Mouse (Mus musculus): ENCODE measurements around the gene Gm44502.

Gm44502 gene

DNA sequence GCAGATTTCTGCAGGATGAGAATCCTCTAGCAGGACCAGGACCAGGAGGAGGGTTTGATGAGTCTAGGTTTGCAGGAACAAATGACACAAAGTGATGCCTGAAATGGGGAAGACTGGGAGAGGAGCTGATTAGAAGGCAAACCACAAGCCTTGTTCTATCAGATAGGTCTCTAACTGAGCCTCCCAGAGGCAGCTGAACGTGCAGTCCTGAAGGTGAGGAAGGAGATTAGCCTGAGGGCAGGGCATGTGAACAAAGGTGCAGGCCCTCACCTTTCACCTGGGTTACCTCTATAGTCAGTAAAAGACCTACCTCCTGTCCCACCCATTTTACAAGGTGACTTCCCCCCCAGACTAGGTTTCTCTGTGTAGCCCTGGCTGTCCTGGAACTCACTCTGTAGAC is 29.8 kb downstream of the Gm44502 start:
- no peak for DNase-seq (ENCODE audit: low spot score)

DNA sequence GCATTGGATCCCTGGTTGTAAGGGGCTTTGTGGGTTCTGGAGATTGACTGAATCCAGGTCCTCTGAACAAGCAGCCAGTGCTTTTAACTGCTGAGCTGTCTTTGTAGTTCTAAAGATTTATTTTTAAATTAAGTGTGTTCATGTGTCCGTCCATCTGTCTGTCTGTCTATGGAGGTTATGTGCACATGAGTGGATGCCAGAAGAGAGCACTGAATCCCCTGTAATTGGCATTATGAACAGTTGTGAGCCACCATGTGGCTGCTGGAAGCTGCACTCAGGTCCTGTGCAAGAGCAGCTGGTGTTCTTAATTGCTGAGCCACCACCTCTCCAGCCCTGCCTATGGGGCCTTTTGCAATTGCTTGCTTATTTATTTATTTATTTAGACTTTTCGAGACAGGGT is 31.4 kb downstream of the Gm44502 start:
- DNase-seq (ENCODE audit: low spot score), result no peak

DNA sequence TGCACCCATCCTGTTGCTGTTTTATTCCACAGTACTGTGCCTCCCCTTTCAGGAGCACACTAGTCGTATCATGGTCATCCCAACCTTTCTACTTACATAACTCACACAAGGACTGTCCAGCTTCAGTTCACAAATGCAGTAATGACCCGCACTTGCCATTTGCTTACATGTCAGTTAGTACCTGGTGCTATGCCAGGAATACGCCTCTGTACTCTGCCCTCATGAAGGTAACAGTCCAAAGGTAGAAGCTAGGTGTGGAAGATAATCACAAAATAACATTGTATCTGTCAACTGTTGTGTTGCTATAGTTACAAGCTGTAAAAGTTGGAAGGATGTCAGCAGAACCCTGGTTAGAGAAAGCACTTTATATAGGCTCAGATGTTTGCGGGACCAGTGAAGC is 32.6 kb downstream of the Gm44502 start:
- no peak for DNase-seq (ENCODE audit: low spot score)

DNA sequence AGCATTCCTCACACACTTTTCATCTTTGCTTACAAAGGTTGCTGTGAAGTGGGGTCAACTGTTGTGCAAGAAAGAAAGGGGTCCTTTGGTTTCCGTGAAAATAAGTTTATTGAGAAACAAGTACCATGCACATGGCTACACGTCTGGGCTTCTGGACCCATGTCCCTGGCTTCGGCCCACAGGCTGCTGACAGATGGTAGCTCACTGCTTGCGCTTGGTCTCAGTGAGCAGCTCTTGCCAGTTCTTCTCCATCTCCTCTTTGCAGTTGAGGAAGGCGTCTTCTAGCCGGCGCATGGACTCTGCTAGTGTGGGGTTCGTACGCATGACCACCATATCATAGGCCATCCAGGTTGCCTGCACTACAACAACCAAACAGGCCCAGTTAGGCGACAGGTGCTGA is 39.4 kb downstream of the Gm44502 start:
- DNase-seq (ENCODE audit: low spot score), result no peak

DNA sequence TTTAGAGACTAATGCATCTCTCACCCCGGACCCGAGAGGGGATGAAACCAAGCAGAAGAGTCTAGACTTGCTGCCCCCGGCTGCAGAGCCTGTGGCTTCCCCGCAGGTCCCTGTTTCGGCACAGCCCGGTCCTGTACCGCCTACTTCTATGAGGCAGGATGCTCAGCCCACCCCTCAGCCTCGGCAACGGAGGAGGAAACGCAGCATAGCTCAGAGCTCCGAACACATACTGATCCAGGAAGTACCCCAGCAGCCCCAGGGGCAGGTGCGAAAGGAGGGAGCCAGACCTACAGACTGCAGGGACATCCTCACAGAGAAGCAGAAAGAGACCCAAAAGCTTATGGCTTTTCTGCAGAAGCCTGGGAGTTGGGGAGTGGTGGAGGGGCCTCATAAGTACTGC is 42.4 kb downstream of the Gm44502 start:
- no peak for DNase-seq (ENCODE audit: low spot score)

DNA sequence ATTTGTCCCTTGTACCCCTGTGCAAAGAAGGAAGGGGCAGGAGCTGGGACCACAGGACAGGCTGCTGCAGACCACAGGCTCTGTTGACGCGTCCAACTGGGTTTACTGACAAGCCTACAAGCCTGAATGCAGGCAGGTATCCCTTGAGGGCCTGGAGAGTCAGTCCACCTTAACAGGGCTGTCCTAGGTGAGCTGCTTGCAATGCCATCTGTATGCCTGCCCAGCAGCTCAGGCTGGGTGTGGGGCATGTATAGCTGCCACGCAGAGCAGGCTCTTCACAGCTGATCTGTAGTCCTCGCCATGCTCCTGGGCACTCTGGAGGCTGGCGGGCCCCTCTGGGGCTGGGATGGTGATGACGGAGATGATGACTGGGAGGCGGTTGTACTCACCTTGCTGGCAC is 44.9 kb downstream of the Gm44502 start, which contains the start of gene Klhdc7b:
Klhdc7b (plus strand) TSS at position 301 of the 400 bp plus-strand sequence.
- DNase-seq (ENCODE audit: low spot score), result no peak

DNA sequence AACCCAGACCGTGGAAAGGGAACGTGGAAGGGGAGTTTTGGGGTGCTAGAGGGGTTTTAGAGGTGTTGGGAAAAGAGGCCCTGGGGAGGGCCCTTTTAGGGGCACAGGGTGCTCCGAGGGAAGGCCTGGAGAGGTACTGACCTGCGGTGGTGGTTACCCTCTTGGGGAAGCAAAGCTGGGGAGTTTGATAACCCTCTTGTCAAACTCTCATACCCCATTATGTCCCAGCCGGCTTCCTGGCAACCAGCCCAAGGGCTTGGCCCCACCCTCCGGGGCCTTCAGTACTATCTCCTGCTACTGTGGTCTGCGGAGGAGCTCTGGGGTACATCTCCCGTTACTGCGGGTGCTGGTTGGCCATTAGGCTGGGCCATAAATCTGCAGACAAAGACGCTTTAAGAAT is 50.1 kb downstream of the Gm44502 start:
- DNase-seq (ENCODE audit: low spot score), result no peak

DNA sequence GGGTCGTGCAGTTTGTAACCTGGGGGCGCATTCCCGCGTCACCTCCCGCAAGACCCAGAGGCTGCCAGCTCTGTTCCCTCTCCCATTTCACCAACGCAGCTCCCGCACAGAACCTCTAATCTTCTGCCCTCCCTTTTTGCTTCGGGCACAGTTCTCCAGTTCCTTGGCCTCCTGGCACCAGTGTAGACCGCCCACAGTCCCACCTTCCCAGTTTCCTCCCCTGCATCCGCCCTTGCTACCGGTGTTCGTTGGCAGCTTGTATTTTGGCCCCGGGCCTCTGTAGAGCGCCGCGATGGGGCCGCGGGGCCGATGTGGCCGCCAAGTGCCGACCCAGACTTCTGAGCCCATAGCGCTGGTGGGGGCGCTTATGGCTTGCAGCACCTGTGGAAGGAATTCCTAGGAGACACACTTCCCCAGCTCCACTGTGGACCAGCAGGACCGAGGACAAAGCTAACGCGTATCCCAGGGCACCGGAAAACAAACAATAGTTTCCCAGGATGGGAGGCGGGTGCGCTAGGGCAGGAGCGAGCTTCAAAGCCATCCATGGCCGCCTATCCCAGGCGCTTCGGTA is 50.6 kb downstream of the Gm44502 start, which contains the start of gene Odf3b:
Odf3b (minus strand) TSS at position 452 of the 571 bp plus-strand sequence.
- no peak for DNase-seq (ENCODE audit: low spot score)

DNA sequence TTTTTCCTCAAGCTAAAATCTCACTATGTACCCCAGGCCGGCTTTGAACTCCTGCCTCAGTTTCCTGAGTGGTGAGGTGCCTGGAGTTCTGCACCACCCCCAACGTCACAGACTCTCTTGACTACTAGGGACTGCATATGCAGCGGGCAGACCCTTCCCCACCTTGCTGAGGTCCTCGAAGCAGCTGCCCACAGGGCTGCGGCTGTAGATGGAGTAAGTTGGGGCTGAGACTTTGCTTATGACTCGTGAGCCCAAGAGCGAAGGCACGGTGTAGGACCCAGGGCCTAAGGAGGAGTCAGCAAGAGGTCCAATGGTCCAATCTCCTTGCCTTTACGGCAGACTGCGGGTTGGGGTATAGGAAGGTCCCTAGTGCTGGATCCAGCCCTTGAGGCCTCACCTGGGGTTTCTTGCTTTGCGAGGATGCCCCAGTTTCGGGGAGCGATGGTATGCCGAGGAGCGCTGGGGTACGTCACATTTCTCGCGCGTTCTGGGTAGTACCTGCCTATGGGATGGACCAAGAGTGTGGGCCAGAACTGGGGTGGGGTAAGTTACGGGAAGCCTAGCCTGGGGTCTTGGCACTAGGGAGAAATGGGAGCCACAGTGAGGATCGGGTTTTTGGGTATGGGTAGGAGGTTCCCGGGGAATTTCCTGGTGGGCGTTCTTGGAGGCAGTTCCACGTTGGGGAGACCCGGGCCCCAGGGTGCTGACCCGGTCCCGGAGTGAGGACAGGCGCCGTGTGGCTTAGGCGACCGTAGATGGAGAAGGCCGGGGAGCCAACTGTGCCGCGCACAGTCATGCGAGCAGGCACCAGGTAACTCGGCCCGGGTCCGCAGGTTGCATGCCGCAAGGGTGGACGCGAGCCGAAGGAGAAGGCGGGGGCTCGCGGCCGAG is 51.3 kb downstream of the Gm44502 start:
- no peak for DNase-seq (ENCODE audit: low spot score)

DNA sequence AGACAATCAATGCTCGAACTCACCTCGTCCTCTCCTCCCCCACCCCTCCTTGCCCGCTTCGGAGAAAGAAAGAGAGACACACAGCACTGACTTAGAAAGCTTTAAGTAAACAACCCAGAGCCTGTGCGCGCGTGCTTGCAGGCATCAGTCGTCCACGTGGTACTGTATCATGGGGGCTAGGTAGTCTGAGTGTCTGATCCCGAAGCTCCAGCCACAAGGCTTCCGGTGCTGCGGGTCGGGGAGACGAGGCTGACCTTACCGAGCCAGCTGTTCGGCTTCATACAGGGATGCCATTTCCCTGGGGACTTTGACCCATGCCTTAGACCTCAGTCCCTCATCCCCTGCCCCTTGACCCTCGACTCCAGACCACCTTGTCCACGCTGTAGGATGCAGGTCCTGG is 52.1 kb downstream of the Gm44502 start:
- no peak for DNase-seq (ENCODE audit: low spot score)

DNA sequence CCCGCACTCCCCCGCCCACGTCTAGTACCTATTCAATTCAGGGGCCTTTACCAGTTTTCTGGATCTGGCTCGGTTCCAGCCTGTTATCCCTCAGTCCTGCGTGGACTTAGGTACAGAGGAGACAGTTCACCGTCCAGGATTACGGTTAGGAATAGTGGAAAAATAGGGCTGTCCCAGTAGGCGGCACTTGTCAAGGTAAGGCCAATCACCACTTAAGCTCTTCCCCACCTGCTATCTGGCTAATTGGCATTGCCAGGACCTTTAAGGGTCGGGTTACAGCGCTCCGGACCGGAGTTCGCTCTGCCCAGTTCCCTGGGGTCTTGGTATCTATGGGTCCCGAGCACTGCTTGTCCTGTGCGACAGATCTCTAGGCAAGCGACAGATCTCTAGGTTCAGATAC is 52.5 kb downstream of the Gm44502 start, which contains the start of gene Tymp:
Tymp (minus strand) TSS at position 83 of the 400 bp plus-strand sequence.
- DNase-seq (ENCODE audit: low spot score), result no peak

DNA sequence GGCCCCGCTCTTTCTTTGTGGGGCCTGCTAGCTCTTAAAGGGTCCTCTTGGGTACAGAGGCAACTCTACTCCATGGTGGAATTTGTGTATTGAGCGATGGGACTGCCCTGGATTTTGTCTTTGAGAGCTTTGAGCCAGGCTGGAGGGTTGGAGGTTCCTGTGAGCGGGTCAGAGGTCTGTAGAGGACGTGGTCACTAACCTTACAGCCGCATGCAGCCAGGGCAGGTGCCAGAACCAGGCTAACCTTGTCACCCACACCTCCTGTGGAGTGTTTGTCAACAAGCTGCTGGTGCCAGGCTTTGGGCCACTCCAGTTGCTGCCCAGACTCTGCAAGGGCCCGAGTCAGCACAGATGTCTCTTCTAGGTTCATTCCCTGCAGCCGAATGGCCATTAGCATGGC is 53.5 kb downstream of the Gm44502 start:
- no peak for DNase-seq (ENCODE audit: low spot score)

DNA sequence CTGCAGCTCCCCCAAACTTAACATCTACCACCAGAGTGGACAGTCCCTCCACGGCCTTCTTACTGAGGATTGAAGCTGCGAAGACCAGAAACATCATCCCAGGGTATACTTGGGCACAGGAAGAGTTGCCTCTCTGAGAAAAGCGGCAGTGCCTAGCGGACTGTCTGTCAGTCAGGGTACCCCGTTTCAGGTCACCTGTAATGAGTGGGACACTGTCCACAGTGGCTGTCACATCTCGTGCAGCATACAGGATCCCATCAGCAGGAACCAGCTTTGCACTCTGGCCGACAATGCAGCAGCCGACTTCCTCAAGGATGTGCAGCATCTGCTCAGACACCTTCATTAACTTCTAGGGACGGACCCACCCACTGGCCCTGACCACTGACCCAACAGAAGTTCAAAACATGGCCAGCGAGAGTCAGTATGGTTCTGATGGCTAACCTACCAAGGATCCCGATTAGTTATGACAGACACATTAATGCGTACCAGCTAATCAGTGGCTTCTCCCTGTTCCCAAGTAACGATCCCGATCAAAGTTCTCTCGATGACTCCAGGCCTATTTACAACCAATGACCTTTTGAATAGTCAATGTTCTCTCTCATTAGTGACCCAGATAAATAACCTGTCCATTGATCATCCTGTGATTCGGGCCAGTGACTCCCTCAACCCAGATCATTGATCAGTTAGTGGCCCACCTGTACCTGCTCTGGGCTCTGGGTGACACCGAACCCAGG is 54.5 kb downstream of the Gm44502 start:
- DNase-seq (ENCODE audit: low spot score), result no peak

DNA sequence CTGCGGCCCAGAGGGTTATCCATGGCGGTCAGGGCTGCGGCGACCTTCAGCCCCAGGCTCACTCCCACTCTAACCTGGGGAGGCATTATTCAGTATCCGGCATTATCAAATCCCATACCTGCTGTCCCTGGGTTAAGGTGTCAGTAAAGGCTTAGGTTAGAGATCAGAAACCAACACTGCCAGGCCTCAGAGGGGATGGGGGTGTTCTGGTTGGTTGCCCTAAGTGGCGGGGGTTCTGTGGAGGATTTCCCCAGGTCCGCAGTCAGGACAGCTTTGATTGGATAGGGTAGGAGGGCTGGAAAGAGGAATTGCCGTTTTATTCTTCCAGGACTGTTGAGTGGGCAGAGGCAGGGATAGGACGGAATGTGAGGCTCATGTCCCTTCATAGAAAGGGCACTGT is 55.2 kb downstream of the Gm44502 start:
- DNase-seq (ENCODE audit: low spot score), result no peak

DNA sequence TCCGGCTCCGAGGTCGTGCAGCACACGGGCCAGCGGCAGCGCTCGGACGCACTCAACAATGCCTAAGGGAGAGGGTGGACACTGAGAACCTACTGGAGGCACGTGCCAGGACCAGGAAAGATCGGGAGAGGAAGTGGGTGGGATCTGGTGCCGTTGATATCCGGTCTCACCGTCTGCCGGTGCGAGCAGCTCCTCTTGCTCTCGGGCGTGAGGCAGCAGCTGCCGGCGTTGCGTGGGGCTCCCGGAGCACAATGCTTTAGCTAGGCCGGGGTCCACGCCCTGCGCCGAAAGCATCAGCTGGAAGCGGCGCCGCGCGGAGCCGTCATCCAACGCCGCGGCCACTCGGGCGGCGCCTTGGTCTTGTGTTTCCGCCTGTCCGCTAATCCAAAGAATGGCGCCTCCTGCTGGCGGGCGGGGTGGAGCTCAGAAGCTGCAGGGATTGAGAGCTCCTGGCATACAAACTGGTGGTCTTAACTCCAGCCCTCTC is 55.7 kb downstream of the Gm44502 start, which contains the start of gene Sco2:
Sco2 (minus strand) TSS at position 85 of the 487 bp plus-strand sequence.
- peak; percentile 92 for DNase-seq (ENCODE audit: low spot score)

DNA sequence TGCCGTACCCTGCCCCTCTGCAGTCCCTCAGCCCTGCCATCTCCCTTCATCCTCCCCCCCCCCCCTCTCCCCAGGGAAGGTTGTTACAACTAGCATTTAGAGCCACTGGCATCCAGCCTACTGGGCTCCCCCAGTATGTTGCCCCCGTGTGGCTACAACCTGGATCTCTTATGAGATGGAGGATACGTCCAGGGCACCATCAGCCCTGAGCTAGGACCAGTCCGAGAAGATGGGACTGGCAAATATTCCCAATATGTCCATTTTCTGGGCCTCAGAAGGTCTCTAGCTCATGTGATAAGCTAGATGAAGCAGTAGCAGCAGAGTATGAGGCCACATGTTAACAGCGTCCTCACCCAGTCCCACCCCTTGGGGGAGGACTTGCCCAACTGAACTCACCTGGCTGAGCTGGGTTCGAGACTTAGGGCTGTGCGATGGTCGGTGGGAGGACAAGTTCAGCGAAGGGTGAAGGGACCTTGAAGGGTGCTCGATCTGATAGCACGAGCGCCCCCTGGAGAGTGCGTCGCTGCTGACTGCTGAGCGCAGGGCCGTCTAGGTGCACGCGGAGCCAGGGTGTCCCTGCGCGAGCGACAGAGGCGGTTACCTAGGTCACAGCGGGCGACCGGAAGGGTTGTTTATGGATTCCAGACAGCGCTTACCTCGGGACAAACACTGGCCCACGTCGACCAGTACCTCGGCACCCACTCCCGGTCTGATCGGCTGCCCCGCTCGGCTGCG is 56.3 kb downstream of the Gm44502 start:
- DNase-seq (ENCODE audit: low spot score), result peak; percentile 67

DNA sequence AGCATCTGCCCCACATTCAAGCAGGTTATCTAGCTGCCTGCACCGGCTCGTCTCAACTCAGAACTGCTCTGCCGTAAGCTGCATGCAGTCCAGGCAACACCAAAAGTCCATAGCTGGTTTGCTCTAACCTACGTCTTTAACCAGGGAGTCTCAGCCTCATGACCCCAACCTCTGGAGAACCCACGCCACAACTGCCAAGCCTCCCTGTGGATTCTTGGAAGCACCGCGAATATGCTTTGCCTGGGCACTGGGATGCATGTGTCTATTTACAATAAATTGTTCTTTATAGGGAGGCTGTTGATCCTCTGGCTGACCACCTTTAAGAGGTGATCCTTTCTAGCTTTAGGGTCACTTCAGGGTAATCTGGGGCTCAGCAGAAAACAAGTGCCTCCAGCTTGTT is 57.0 kb downstream of the Gm44502 start:
- no peak for DNase-seq (ENCODE audit: low spot score)

DNA sequence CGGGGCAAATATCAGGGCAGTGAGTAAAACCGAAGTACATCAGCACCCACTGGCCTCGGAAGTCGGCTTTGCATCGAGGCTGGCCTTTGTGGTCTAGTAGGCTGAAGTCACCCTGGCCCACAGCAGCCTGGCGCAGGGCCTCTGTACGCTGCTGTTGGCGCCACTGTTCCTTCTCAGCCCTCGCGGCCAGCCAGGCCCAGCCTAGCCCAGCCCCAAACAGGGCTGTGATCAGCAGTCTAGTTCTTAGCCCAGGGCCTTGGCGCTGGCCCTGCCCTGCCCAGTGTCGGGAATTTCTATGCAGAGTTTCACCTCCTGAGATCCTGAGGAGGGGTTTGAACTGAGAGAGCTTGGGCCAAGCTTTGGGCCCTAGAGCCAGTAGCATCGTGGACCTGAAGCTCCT is 57.4 kb downstream of the Gm44502 start:
- DNase-seq (ENCODE audit: low spot score), result no peak

Measured in ovary, postnatal 10 days (tissue).